8 mouse cellular contexts compared by ENCODE assay signal in genomic region chr8:124070363-124071324, GRCm38 (mm10). TPM values are rescaled to one million over a fixed set of nuclear protein-coding genes. Genes with fewer than 3 reads are reported as not detected.
DNase-seq lines count a peak whose midpoint lies in the region; ATAC-seq lines count a peak whose summit lies in the region.

No protein-coding gene starts in this region.

- 28% methylated on average over 18 of the region's 18 CpGs for WGBS in limb, embryonic 11.5 days

- no peaks in the 10 kb centered on the region; the same call in none of the 2 replicates for H3K4me1 ChIP-seq in limb, embryonic 11.5 days (ENCODE audit: control insufficient read depth, insufficient read depth, low read length)

- no peak overlapping the region for H3K4me3 ChIP-seq in limb, embryonic 11.5 days (ENCODE audit: low read depth, low read length)

- ATAC-seq in granulocyte monocyte progenitor cell, adult 5-6 weeks (replicated peaks; ENCODE audit: poor library complexity, severe bottlenecking), result peak; percentile 60
- ATAC-seq in limb, embryonic 11.5 days (ENCODE audit: insufficient number of reproducible peaks, low FRiP score, low TSS enrichment, low read depth), result no peak

- H3K27me3 ChIP-seq in limb, embryonic 11.5 days (ENCODE audit: control insufficient read depth, insufficient read depth, low read length), result no peaks in the 10 kb centered on the region

- H3K36me3 ChIP-seq in limb, embryonic 11.5 days (ENCODE audit: control insufficient read depth, insufficient read depth, low read length), result no peaks in the 10 kb centered on the region

- peak; percentile 39 to 50 for DNase-seq in left cerebral cortex, postnatal 14 days (ENCODE audit: low spot score in 2 of 2)
- no peak for DNase-seq in left cerebral cortex, adult 18-20 months (ENCODE audit: low spot score in 2 of 2)
- DNase-seq in embryo, embryonic 11.5 days (ENCODE audit: low read depth, low spot score), result peak; percentile 17
- DNase-seq in limb, embryonic 11.5 days (ENCODE audit: low spot score), result peak; percentile 51
- peak; percentile 44 for DNase-seq in right cerebral cortex, postnatal 4 days
- DNase-seq in adrenal gland, adult 18-20 months (ENCODE audit: low spot score in 2 of 2), result no peak
- no peak for DNase-seq in B cell, adult 2 months

- intact Hi-C loops in left cerebral cortex, postnatal 14 days (cut with DNase I), result no loop called here

- H3K4me2 ChIP-seq in limb, embryonic 11.5 days (ENCODE audit: low read depth, severe bottlenecking), result no peak overlapping the region

- H3K9ac ChIP-seq in limb, embryonic 11.5 days (ENCODE audit: low read length), result no peak overlapping the region

- no peaks in the 10 kb centered on the region for H3K9me3 ChIP-seq in limb, embryonic 11.5 days (ENCODE audit: control insufficient read depth, low read length)

- no peak overlapping the region for H3K27ac ChIP-seq in limb, embryonic 11.5 days (replicated peaks; ENCODE audit: low read depth, low read length)

RNA-seq across cellular contexts. Expression of gene Urb2, which starts 49.3 kb away (rescaled TPM):
- total RNA-seq in left cerebral cortex, postnatal 14 days (2021), result 10 to 100 TPM; 12.0 to 12.2 TPM
- 10 to 100 TPM; 12.1 to 12.9 TPM for total RNA-seq in left cerebral cortex, adult 18-20 months (2021)
- total RNA-seq in granulocyte monocyte progenitor cell, adult 5-6 weeks (2014; fragmentation: Nextera tagmentation), result 27.8 and 29.2 TPM in 2 replicates
- total RNA-seq in granulocyte monocyte progenitor cell, adult 5-6 weeks (2017), result 23.6 and 27.2 TPM in 2 replicates
- polyA plus RNA-seq in limb, embryonic 11.5 days (2014; fragmentation: Nextera tagmentation; extraction: Ambion mirVana), result 8.8 and 9.0 TPM in 2 replicates
- total RNA-seq in adrenal gland, adult 18-20 months (2021), result 10 to 100 TPM; 12.3 to 14.7 TPM

RNA-seq across cellular contexts. Expression of gene Taf5l, which starts 49.4 kb away (rescaled TPM):
- 10 to 100 TPM; 21.2 to 23.5 TPM for total RNA-seq in left cerebral cortex, postnatal 14 days (2021)
- 10 to 100 TPM; 21.2 to 23.9 TPM for total RNA-seq in left cerebral cortex, adult 18-20 months (2021)
- 27.9 and 36.4 TPM in 2 replicates for total RNA-seq in granulocyte monocyte progenitor cell, adult 5-6 weeks (2014; fragmentation: Nextera tagmentation)
- 33.9 and 37.4 TPM in 2 replicates for total RNA-seq in granulocyte monocyte progenitor cell, adult 5-6 weeks (2017)
- 46.2 and 49.7 TPM in 2 replicates for polyA plus RNA-seq in limb, embryonic 11.5 days (2014; fragmentation: Nextera tagmentation; extraction: Ambion mirVana)
- total RNA-seq in adrenal gland, adult 18-20 months (2021), result 10 to 100 TPM; 22.3 to 22.7 TPM

Comparison
In these comparisons a context has a peak if more than half of its experiments do, and no peak if none do; other contexts are left out.
1. DNase-seq: peak in left cerebral cortex, postnatal 14 days (2 of 2), embryo, embryonic 11.5 days (single experiment), limb, embryonic 11.5 days (single experiment) and right cerebral cortex, postnatal 4 days (single experiment); none in left cerebral cortex, adult 18-20 months (0 of 2), adrenal gland, adult 18-20 months (0 of 2) and B cell, adult 2 months (0 of 2).